In the genomic region with DNA sequence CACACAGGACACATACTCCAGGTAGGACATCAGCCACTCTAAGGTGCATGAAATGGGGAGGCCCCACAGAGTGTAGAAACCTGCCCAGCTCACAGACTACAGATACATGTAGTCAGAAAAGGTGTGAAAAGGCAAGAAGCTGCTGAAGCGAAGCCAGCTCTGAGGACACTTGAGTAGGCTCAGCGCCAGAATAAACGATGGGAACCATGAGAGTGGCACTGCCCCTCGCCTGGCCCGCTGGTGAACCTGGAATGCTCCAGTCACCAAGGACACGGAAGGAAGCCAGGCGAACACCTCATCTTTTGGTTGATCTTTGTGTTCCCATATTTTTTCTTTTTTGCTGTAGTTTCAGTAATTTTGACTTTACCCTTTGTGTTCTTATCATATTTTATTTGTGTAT, we compare ENCODE assay signal across 12 mouse cellular contexts.
"Had no signal": no experiment of that assay in that cellular context is flagged by ENCODE, and none has a peak within 500 bp of the region (broad histone marks: within the 10 kb centered on the region; RNA-seq: fewer than 3 reads in every experiment).

No protein-coding gene starts in this region.

- ATAC-seq: intestine, embryonic 16.5 days had no signal

- H3K4me3 ChIP-seq: hindbrain, embryonic 15.5 days; limb, embryonic 13.5 days; neural tube, embryonic 12.5 days; stomach, embryonic 15.5 days had no signal

- H3K9me3 ChIP-seq: hindbrain, embryonic 15.5 days; limb, embryonic 13.5 days; stomach, embryonic 15.5 days had no signal

- H3K36me3 ChIP-seq: hindbrain, embryonic 15.5 days; limb, embryonic 13.5 days; neural tube, embryonic 12.5 days; stomach, embryonic 15.5 days had no signal

- DNase-seq: left cerebral cortex, postnatal 4 days; lung, embryonic 14.5 days; midbrain, embryonic 14.5 days; spleen, adult 18-20 months; thymus, adult 2 months; thymus, postnatal 36 days had no signal

- H3K9ac ChIP-seq: hindbrain, embryonic 15.5 days; limb, embryonic 13.5 days; liver, embryonic 14.5 days; lung, embryonic 14.5 days; neural tube, embryonic 12.5 days; stomach, embryonic 15.5 days had no signal

- H3K4me1 ChIP-seq: hindbrain, embryonic 15.5 days; limb, embryonic 13.5 days; neural tube, embryonic 12.5 days; stomach, embryonic 15.5 days had no signal

- H3K4me2 ChIP-seq: hindbrain, embryonic 15.5 days; limb, embryonic 13.5 days; lung, embryonic 14.5 days; neural tube, embryonic 12.5 days; stomach, embryonic 15.5 days had no signal

- H3K27ac ChIP-seq: hindbrain, embryonic 15.5 days; limb, embryonic 13.5 days; liver, embryonic 14.5 days; neural tube, embryonic 12.5 days; stomach, embryonic 15.5 days had no signal

- H3K27me3 ChIP-seq: hindbrain, embryonic 15.5 days; limb, embryonic 13.5 days; neural tube, embryonic 12.5 days; stomach, embryonic 15.5 days had no signal
